Mouse (Mus musculus) lung, adult 2 months (tissue): Measurements from ENCODE around the gene Kcns1.

Experiments
- CTCF ChIP-seq: fragments of 200-500 bp; IDR thresholded peaks from 2 replicates; pipeline ENCODE4 v1.5.1; 2011; ENCODE audit warnings: mild to moderate bottlenecking, low read length, control low read depth; ENCODE audit not compliant: insufficient read depth
- POLR2A ChIP-seq: fragments of 200-500 bp; IDR thresholded peaks from 2 replicates; pipeline ENCODE4 v1.6.1; 2011; ENCODE audit warnings: low read depth, mild to moderate bottlenecking, control low read depth, low read length, borderline replicate concordance; ENCODE audit errors: extremely low read depth

- no peak for TF ChIP-seq POLR2A
- TF ChIP-seq CTCF = no peak
Measured at GRCm38 (mm10) chr2:164192279-164192678, 21.4 kb upstream of the Kcns1 start.
